Mouse (Mus musculus): ENCODE data around the gene Agbl1.

- no peak for TF ChIP-seq CTCF (IDR thresholded peaks at IDR 0.05; ENCODE audit: insufficient read depth, low read length)
- TF ChIP-seq POLR2A (IDR thresholded peaks at IDR 0.05; ENCODE audit: borderline replicate concordance, extremely low read depth, low read depth, low read length): no peak
Observed at GRCm38 (mm10) chr7:76341601-76342000, 111.9 kb downstream of the Agbl1 start.
